Mouse (Mus musculus) heart, adult 2 months (tissue): ENCODE results near the gene Ehd1. TPM values are rescaled to one million over a fixed set of nuclear protein-coding genes. Genes with fewer than 3 reads are reported as not detected.

ENCODE experiments used
- DNase-seq, 2 experiments: peaks; one replicate each; pipeline ENCODE4 v3.0.0; 2021
- H3K27ac ChIP-seq: fragments of 200-600 bp; 2 replicates; pipeline ENCODE4 v1.8.1; 2022
- H3K27me3 ChIP-seq: fragments of 200-500 bp; 2 replicates; pipeline ENCODE4 v1.6.1; 2012; ENCODE audit warnings: mild to moderate bottlenecking, low read length, inconsistent platforms, mixed read lengths; ENCODE audit not compliant: control insufficient read depth, insufficient read depth
- H3K36me3 ChIP-seq: fragments of 200-500 bp; 2 replicates; pipeline ENCODE4 v1.6.1; 2012; ENCODE audit warnings: low read length, inconsistent platforms; ENCODE audit not compliant: control insufficient read depth, insufficient read depth
- H3K4me1 ChIP-seq: fragments of 200-500 bp; 2 replicates; pipeline ENCODE4 v1.6.1; 2011; ENCODE audit warnings: low read length; ENCODE audit not compliant: control insufficient read depth, insufficient read depth
- H3K4me3 ChIP-seq: fragments of 200-600 bp; 2 replicates; pipeline ENCODE4 v1.8.1; 2022
- H3K79me2 ChIP-seq: fragments of 200-500 bp; replicated peaks from 2 replicates; pipeline ENCODE4 v1.6.1; 2012; ENCODE audit warnings: mild to moderate bottlenecking, inconsistent platforms, low read length, moderate library complexity, mixed read lengths; ENCODE audit not compliant: control insufficient read depth, insufficient read depth
- H3K9ac ChIP-seq: fragments of 200-500 bp; 2 replicates; pipeline ENCODE4 v1.6.1; 2012; ENCODE audit warnings: low read depth, mild to moderate bottlenecking, control low read depth, inconsistent platforms, low read length, mixed read lengths
- CTCF ChIP-seq: fragments of 200-600 bp; IDR thresholded peaks from 2 replicates; pipeline ENCODE4 v1.8.1; 2022; ENCODE audit warnings: antibody characterized with exemption, mild to moderate bottlenecking, moderate library complexity
- EP300 ChIP-seq: fragments of 200-500 bp; IDR thresholded peaks from 2 replicates; pipeline ENCODE4 v1.6.1; 2011; ENCODE audit warnings: low read depth, low read length, control low read depth; ENCODE audit not compliant: insufficient read depth
- POLR2A ChIP-seq: fragments of 200-500 bp; IDR thresholded peaks from 2 replicates; pipeline ENCODE4 v1.6.1; 2011; ENCODE audit warnings: mild to moderate bottlenecking, low read depth, low read length, control low read depth; ENCODE audit not compliant: insufficient read depth
- WGBS: fragments of 180-500 bp; shearing (Covaris S2); methylation state at CpG from one replicate; pipeline ENCODE4 v1.1.7; 2018; 5-methylcytosine and 5-hydroxymethylcytosine counted together
- intact Hi-C: fragments of 180-260 bp; cut with DNase I; formaldehyde crosslinking; loops from one replicate; pipeline ENCODE4 v1.15.1; 2025
- polyA plus RNA-seq: library from polyadenylated mRNA; depleted of rRNA; stranded (reverse); fragments of >200 nt; gene quantifications from 2 replicates; pipeline ENCODE4 v1.2.3, GENCODE M21; 2012
- total RNA-seq, 2 experiments: library from RNA; stranded (reverse); gene quantifications; 2 replicates each; pipeline ENCODE4 v1.2.3; 2021

The Ehd1 gene
- total and polyA plus RNA-seq, 3 experiments = 98.0 to 142 (median 120) TPM

DNA sequence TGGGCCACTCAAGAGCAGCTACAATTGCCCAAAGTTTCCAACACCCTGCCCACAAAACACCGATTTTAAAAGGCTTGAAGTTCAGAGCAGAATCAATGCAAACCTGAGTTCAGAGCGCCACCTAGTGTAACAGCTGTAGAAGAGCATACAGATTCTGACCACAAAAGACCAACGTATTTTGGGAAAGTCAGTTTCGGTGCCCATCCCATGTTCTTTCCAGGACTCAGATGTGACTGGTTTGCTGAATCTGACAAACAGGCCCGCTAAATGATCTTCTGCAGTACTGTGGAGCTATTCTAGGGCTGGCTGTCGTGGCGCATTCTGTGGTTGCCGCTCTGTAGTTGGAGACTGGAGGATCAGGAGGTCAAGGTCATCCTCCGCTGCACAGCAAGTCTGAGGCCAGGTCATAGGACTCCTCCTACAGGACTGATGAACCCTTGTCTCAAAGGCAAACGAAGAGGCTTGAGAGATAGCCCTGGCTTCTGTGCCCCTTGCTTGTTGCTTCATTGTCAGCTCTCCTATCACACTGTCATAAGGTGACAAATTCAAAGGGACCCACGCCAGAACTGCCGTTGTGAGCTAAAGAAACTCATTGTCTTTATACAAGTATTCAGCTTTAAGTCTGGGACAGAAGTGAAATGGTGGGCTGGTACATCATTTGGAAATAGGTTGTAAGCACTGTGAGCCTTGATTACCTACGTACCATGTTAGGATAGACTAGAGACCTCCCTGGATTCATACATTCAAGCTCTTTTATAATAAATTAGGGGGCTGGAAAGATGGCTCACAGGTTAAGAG lies 55.4 kb downstream of the Ehd1 start:
- Histone ChIP-seq H3K9ac (no peak overlapping the region), H3K79me2 (no peaks in the 10 kb centered on the region; the same call in 1 of the 2 replicates), H3K36me3 (no peaks in the 10 kb centered on the region), H3K4me3 (no peak overlapping the region), H3K27ac (peak overlapping the region; percentile 24; the same call in 1 of the 2 replicates), H3K4me1 (peaks cover 7% of the 10 kb centered on the region), H3K27me3 (no peaks in the 10 kb centered on the region)
- 17% methylated on average over 13 of the region's 13 CpGs for WGBS
- intact Hi-C loops = loop anchor here (1.0 to 10.0 kb wide), 4 partner anchors 25 to 367 kb away; partner anchors contain the start of genes Cdca5, Gm28374, Pola2 and Tmem262
- TF ChIP-seq EP300 = no peak
- peak; percentile 98; the same call in 1 of the 2 replicates for TF ChIP-seq CTCF
- peak in 1 of 2 experiments; percentile 57 for DNase-seq

DNA sequence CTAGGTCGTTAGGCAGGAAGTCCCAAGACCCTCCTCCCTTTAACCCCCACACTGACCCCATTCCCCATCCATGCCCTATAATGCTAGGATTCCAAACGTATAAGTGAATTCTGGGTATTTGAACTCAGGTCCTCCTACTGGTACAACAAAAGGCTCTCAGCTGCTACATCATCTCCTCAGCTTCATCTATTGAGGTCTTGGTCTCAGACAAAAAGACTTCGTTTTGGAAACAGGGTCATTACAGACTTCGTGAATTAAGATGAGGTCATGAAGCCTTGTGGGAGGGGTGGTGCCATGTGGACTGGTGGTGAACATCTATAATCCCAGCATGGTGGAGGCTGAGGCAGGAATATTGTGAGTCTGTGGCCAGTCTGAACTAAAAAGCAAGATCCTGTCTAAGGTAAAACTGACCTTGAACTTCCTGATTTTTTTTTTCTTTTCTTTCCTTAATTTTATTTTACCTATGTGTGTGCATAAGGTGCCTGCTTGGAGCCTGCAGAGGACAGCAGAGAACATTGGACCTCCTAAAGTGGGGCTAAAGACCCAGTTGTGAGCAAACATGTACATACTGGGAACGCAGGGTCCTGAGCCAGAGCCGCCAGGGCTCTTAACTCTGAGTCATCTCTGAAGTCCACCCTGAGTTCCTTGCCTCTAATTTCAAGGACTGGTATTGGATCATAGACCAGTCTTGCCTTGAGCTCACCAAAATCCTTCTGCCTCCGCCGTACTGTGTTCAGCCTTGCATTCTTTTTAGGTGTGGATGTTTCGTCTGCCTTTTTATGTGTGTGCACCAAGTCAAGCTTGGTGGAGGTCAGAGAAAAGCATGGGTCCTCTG lies 57.5 kb downstream of the Ehd1 start:
- Histone ChIP-seq H3K9ac (peak overlapping the region; percentile 31; the same call in 1 of the 2 replicates), H3K36me3 (no peaks in the 10 kb centered on the region), H3K4me3 (no peak overlapping the region; the same call in 1 of the 2 replicates), H3K27me3 (no peaks in the 10 kb centered on the region), H3K79me2 (no peaks in the 10 kb centered on the region; the same call in 1 of the 2 replicates), H3K4me1 (peaks cover 7% of the 10 kb centered on the region), H3K27ac (peak overlapping the region; percentile 74)
- TF ChIP-seq POLR2A (no peak), CTCF (no peak), EP300 (no peak)
- WGBS = 62% methylated on average over 9 of the region's 9 CpGs
- no peak for DNase-seq
- intact Hi-C loops = loop anchor here (10.0 kb wide), 2 partner anchors 249 to 369 kb away; partner anchors contain the start of genes Cdca5, Gm28374, Pola2 and Tmem262

DNA sequence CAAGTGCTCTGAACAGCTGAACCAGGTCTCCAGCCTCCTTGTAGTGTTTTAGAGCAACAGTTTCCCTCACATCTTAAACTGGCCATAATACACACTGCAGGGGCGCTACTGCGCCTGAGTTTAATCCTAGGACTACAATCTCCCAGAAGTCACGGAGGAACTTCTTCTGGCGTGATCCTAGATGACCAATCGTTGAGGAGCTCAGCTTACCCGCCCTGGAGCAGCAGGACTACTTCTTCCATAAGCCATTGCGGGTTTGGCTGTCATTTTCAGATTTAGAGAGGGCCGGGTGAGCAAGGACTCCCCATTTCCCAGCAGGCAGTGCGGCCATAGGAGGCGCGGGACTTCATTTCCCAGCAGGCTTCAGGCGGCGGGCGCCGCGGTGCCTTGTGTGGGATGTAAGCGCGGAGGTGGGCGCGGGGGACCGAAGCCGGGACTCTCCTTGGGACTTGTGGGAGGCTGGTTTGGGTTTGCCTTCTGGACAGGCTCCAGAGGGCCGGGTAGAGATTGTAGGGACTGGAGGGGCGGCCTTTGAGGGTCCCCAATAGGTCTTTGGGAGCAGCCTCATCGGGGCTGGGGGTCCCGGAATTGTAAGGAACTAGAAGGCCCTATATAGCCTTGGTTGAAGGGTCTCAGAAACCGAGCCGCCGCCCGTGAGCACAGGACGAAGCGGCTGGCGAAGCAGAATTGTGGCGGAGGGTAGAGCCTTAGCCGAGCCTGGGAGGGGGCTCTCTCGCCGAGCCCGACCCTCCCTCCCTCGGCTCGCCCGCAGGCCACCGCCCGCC lies 58.3 kb downstream of the Ehd1 start, which contains the start of gene Men1:
Gene Men1, plus strand, starts transcription at position 307 of the 785 bp plus-strand sequence.
- no peaks in the 10 kb centered on the region for H3K36me3 ChIP-seq
- H3K4me1 ChIP-seq = peaks cover 9% of the 10 kb centered on the region
- peak within 1 kb of the TSS; percentile 83 for H3K9ac ChIP-seq
- peak; percentile 92 to 96 for DNase-seq
- peak within 1 kb of the TSS; percentile 97 for H3K4me3 ChIP-seq
- WGBS = under 1% methylated on average over 43 of the region's 43 CpGs
- no peaks in the 10 kb centered on the region for H3K27me3 ChIP-seq
- TF ChIP-seq POLR2A (peak; percentile 75), EP300 (0 out of 2 replicates have a peak, but pooled peaks have one; percentile 42), CTCF (peak; percentile 73)
- intact Hi-C loops = loop anchor here (10.0 kb wide), 2 partner anchors 250 to 370 kb away; partner anchors contain the start of genes Cdca5, Gm28374, Pola2 and Tmem262
- peak within 1 kb of the TSS; percentile 79 for H3K27ac ChIP-seq
- H3K79me2 ChIP-seq = no peaks in the 10 kb centered on the region; the same call in 1 of the 2 replicates

DNA sequence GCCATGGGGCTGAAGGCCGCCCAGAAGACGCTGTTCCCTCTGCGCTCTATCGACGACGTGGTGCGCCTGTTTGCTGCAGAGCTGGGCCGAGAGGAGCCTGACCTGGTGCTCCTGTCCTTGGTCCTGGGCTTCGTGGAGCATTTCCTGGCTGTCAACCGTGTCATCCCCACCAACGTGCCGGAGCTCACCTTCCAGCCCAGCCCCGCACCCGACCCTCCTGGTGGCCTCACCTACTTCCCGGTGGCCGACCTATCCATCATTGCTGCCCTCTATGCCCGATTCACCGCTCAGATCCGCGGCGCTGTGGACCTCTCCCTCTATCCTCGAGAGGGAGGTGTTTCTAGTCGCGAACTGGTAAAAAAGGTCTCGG lies 58.9 kb downstream of the Ehd1 start:
- Histone ChIP-seq H3K9ac (peak overlapping the region; percentile 83), H3K27me3 (no peaks in the 10 kb centered on the region), H3K27ac (peak overlapping the region; percentile 79), H3K36me3 (no peaks in the 10 kb centered on the region), H3K4me3 (peak overlapping the region; percentile 97), H3K4me1 (peaks cover 9% of the 10 kb centered on the region), H3K79me2 (no peaks in the 10 kb centered on the region; the same call in 1 of the 2 replicates)
- TF ChIP-seq EP300 (no peak), POLR2A (no peak), CTCF (no peak)
- intact Hi-C loops = loop anchor here (10.0 kb wide), 2 partner anchors 251 to 371 kb away; partner anchors contain the start of genes Cdca5, Gm28374, Pola2 and Tmem262
- DNase-seq = no peak
- under 1% methylated on average over 25 of the region's 25 CpGs for WGBS

DNA sequence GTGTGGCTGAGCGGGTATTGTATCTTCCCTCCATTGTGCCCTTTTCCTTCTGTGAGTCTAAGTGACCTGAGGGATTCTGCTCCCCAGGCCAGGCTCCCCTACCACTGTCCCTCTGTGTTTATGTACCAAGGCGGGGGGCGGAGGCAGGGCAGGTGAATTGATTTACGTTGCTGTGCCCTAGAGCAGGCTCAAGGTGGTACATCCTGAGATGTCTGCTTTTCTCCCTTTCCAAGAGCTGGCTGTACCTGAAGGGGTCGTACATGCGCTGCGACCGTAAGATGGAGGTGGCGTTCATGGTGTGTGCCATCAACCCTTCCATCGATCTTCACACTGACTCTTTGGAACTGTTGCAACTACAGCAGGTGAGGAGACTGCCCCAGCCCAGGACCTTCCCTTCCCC lies 60.4 kb downstream of the Ehd1 start:
- Histone ChIP-seq H3K4me3 (no peak overlapping the region), H3K9ac (no peak overlapping the region), H3K27me3 (no peaks in the 10 kb centered on the region), H3K79me2 (no peaks in the 10 kb centered on the region; the same call in 1 of the 2 replicates), H3K4me1 (peaks cover 7% of the 10 kb centered on the region), H3K36me3 (no peaks in the 10 kb centered on the region), H3K27ac (no peak overlapping the region)
- 95% methylated on average over 10 of the region's 10 CpGs for WGBS
- TF ChIP-seq CTCF (no peak), POLR2A (no peak), EP300 (no peak)
- intact Hi-C loops = loop anchor here (10.0 kb wide), 2 partner anchors 252 to 372 kb away; partner anchors contain the start of genes Cdca5, Gm28374, Pola2 and Tmem262
- DNase-seq = no peak
